Mouse (Mus musculus) forebrain, embryonic 12.5 days (tissue): Measurements from ENCODE around the gene Tmem176a. TPM values are rescaled to one million over a fixed set of nuclear protein-coding genes. Genes with fewer than 3 reads are reported as not detected.

Experiments
- ATAC-seq: fragments of 200-750 bp; cut with Nextera tagmentation; 2 replicates; pipeline ENCODE4 v1.8.0; 2017; ENCODE audit warnings: moderate TSS enrichment; ENCODE audit not compliant: low FRiP score
- H3K27ac ChIP-seq: fragments of 300-500 bp; sonication (generic); 2 replicates; pipeline ENCODE4 v1.5.1; 2016; ENCODE audit warnings: mild to moderate bottlenecking
- H3K27me3 ChIP-seq: fragments of 300-500 bp; sonication (generic); 2 replicates; pipeline ENCODE4 v1.6.1; 2016; ENCODE audit warnings: mild to moderate bottlenecking
- H3K36me3 ChIP-seq: fragments of 300-500 bp; sonication (generic); replicated peaks from 2 replicates; pipeline ENCODE4 v1.6.1; 2016; ENCODE audit warnings: mild to moderate bottlenecking
- H3K4me1 ChIP-seq: fragments of 300-500 bp; sonication (generic); 2 replicates; pipeline ENCODE4 v1.6.1; 2016
- H3K4me2 ChIP-seq: fragments of 300-500 bp; sonication (generic); 2 replicates; pipeline ENCODE4 v1.6.1; 2016; ENCODE audit warnings: mild to moderate bottlenecking, moderate library complexity
- H3K4me3 ChIP-seq: fragments of 300-500 bp; sonication (generic); replicated peaks from 2 replicates; pipeline ENCODE4 v1.5.1; 2016; ENCODE audit warnings: mild to moderate bottlenecking
- H3K9ac ChIP-seq: fragments of 300-500 bp; sonication (generic); 2 replicates; pipeline ENCODE4 v1.6.1; 2016; ENCODE audit warnings: mild to moderate bottlenecking
- H3K9me3 ChIP-seq: fragments of 300-500 bp; sonication (generic); 2 replicates; pipeline ENCODE4 v1.6.1; 2016
- WGBS: fragments of 180-500 bp; shearing (Covaris S2); methylation state at CpG from one replicate; pipeline ENCODE4 v1.1.7; 2016; 5-methylcytosine and 5-hydroxymethylcytosine counted together
- polyA plus RNA-seq: library from polyadenylated mRNA; unstranded; fragments of >200 nt; fragmentation: Nextera tagmentation; extraction: Ambion mirVana; gene quantifications from 2 replicates; pipeline ENCODE4 v1.2.1, GENCODE M21; 2016

The Tmem176a gene
- polyA plus RNA-seq, 1 experiment from 2014 or later, result 16.7 TPM

DNA sequence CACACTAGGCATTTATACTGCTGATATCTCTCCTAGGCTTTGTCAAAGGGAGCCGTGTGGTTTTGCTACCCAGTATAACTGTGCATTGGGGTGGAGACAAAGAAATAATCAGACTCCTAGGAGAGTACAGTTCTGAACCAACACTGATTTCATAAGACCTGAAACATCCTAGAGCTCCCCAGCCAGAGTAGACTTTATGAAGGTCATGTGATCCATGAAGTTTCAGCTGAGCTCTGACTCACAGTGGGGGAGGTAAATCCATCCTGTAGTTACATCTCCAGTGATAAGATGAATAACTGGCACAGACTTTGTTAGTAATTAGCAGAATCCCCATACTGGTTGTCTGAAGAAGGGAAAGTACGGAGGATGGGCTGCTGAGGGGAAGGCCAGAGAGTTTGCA is 29.1 kb downstream of the Tmem176a start:
- 80% methylated on average over 2 of the region's 2 CpGs for WGBS
- ATAC-seq, result no peak
- Histone ChIP-seq H3K36me3 (no peaks in the 10 kb centered on the region), H3K27me3 (peaks cover 72% of the 10 kb centered on the region), H3K4me3 (no peak overlapping the region), H3K9ac (no peak overlapping the region), H3K4me1 (peaks cover 16% of the 10 kb centered on the region), H3K27ac (no peak overlapping the region), H3K9me3 (no peaks in the 10 kb centered on the region), H3K4me2 (no peak overlapping the region)

DNA sequence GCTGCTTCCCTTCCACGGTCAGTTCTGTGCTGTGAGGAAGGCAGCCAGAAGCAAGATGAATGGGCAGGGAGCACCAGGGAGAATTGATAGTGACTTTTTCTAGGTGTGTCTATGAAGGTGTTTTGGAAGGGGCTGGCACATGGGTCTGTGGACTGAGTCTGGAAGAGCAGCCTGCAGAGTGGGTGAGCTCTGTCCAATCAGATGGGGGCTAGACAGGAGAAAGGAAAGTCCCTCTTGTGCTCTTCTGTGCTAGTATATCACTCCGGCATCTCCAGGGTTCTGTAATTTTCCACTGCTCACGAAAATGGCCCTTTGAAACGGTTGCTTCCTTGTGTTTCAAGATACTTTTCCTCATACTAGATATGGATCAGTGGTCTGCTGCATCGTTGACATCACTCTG is 31.9 kb downstream of the Tmem176a start, which contains the start of gene Aoc1:
Gene Aoc1 (plus strand): TSS at position 301 of the 400 bp plus-strand sequence.
- Histone ChIP-seq H3K27ac (no peak within 1 kb of the TSS), H3K4me2 (no peak within 1 kb of the TSS), H3K27me3 (peaks cover 57% of the 10 kb centered on the region), H3K36me3 (no peaks in the 10 kb centered on the region), H3K4me1 (peaks cover 2% of the 10 kb centered on the region; the same call in 1 of the 2 replicates), H3K9me3 (no peaks in the 10 kb centered on the region), H3K9ac (no peak within 1 kb of the TSS), H3K4me3 (no peak within 1 kb of the TSS)
- ATAC-seq, result no peak
- 89% methylated on average over 5 of the region's 5 CpGs for WGBS

DNA sequence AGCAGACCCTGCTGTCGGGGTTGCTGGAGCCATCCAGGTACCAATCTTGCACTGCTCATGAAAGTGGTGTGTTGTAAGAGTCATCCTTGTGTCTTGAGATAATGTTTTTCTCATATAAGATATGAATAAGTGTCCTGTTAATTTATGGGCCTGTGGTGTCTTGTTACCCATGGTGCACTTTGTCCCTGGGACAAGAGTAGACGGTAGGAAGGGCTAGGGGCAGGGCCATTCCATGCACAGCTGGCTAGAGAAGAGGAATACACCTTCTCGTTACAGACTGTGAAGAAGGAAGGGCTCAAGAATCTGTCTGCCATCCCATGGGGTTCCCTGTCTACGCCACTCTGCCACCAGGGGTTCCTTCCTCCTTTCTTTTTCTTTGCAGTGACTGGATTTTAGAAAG is 33.9 kb downstream of the Tmem176a start:
- H3K9ac ChIP-seq, result no peak overlapping the region
- peaks cover 38% of the 10 kb centered on the region for H3K27me3 ChIP-seq
- WGBS, result 77% methylated on average over 4 of the region's 4 CpGs
- no peak overlapping the region for H3K4me2 ChIP-seq
- H3K36me3 ChIP-seq, result no peaks in the 10 kb centered on the region
- H3K4me1 ChIP-seq, result no peaks in the 10 kb centered on the region; the same call in 1 of the 2 replicates
- no peak for ATAC-seq
- no peak overlapping the region for H3K27ac ChIP-seq
- no peak overlapping the region for H3K4me3 ChIP-seq
- no peaks in the 10 kb centered on the region for H3K9me3 ChIP-seq

DNA sequence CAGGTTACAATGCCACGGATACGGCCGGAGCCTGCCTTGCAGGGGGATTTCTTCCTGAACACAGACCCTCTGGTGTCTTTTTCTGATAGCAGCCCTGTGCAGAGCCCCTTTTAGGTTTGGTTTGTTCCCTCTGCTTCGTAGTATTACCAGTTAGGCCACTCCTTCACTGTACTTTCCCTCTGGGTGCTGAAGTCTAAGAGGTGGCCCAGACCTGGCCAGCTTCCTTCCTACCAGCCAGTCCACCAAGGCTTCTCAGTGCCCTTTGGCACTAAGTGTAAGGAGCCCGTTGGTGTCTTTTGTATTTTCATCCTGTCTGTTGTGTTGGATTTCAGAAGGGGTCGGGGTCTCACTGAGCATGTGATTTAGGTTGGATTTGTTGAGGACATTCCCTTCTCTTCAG is 34.8 kb downstream of the Tmem176a start:
- no peaks in the 10 kb centered on the region for H3K9me3 ChIP-seq
- H3K4me3 ChIP-seq, result no peak overlapping the region
- no peaks in the 10 kb centered on the region; the same call in 1 of the 2 replicates for H3K4me1 ChIP-seq
- H3K36me3 ChIP-seq, result no peaks in the 10 kb centered on the region
- H3K27me3 ChIP-seq, result peaks cover 28% of the 10 kb centered on the region
- ATAC-seq, result no peak
- no peak overlapping the region for H3K4me2 ChIP-seq
- H3K9ac ChIP-seq, result no peak overlapping the region
- no peak overlapping the region for H3K27ac ChIP-seq
- WGBS, result 88% methylated on average over 6 of the region's 6 CpGs

DNA sequence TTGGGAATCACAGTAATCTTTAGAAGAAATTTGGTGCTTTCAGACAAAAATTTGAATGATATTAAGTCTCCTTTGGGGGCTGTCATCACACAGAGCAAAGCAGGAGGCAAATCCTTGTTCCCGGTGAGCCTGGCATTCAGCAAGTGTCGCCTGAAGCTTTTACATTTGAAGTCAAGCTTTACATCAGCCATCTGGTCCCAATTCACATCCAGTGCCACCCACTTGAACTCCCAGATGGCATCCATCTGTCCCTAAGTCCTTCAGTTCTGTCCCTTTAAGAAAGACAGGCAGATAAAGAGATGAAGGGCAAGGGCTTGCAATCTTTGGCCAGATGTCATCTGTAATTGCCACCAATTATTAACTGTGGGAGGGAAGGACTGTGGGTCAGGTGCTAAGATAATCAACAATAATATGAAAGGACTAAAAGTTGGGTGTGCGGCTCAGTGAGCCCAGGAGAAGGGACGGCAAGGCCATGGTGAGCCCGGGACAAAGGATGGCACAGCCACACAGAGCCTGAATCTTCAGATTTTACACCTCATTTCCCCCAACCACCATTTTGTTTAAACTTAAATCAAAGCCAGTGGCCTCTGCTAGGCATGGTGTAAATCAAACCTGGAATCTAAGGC is 35.9 kb downstream of the Tmem176a start:
- Histone ChIP-seq H3K27ac (0 out of 2 replicates have a peak overlapping the region, but pooled peaks have one; percentile 13), H3K4me3 (no peak overlapping the region), H3K4me2 (no peak overlapping the region), H3K9ac (no peak overlapping the region), H3K36me3 (no peaks in the 10 kb centered on the region), H3K27me3 (peaks cover 19% of the 10 kb centered on the region), H3K9me3 (no peaks in the 10 kb centered on the region), H3K4me1 (no peaks in the 10 kb centered on the region; the same call in 1 of the 2 replicates)
- ATAC-seq, result no peak
- WGBS, result 61% methylated on average over 5 of the region's 5 CpGs

DNA sequence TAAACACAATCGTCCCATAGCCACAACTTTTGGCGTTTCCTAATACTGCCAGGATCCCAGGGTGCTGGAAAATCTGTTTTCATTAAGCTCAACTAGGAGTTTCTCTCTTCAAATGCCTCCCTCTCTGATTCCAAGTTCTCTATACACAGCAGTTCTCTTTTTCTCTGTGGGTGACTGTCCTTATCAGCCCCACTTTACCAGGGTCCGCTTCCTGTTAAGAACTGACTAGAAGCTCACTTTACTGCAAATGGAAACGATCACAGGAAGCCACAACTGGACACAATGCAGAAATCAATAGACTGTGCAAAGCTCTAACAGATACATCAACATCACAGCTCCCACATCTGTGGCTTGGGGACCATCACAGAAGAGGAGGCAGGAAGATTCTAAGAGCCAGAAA is 53.5 kb downstream of the Tmem176a start:
- no peaks in the 10 kb centered on the region for H3K27me3 ChIP-seq
- no peaks in the 10 kb centered on the region for H3K36me3 ChIP-seq
- no peak for ATAC-seq
- H3K9me3 ChIP-seq, result 0 out of 2 replicates have a peak, but pooled peaks cover 7% of the 10 kb centered on the region
- no peak overlapping the region for H3K9ac ChIP-seq
- H3K4me1 ChIP-seq, result no peaks in the 10 kb centered on the region
- WGBS, result 77% methylated on average over 4 of the region's 4 CpGs
- no peak overlapping the region for H3K27ac ChIP-seq
- H3K4me3 ChIP-seq, result no peak overlapping the region
- H3K4me2 ChIP-seq, result no peak overlapping the region

DNA sequence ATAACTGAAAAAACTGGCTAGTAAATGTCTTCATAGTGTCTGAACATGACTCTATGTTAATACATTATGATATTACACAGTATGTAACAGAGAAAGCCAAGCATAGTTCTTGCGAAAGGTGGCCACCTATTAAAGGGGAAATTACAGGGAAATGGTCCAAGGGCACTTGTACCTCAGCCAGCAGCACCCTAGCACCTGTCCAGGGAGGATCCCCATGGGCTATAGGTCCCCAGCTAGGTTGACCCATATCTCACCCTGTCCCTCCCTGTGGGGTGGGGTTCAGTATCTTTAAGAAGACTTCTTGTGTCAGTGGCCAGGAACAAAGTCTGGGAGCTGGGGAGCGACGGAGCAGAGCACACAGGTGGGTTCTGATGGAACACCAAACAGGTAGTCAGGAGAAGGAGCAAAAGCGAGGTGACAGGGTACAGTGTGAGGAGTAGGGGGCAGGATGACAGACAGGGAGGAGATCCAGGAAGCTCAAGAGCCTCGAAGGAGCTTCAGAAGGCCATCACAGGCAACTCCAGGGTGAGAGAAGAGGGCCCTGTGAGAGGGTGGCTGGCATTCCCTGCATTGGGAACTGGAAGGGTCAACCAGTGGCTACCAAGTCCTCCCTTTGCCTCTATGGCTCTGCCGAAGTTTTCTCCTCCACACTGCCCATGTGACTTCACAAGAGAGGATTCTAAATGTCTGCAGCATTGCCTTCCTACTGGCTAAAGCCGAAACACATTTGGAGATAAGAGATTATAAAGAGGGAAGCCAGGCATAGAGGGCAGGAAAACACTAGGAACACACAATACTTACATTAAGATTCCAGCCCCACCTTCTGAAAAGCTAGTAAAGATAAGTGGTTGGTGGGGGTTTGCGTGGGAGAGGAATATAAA is 54.5 kb downstream of the Tmem176a start:
- Histone ChIP-seq H3K36me3 (no peaks in the 10 kb centered on the region), H3K27me3 (no peaks in the 10 kb centered on the region), H3K4me1 (no peaks in the 10 kb centered on the region), H3K9ac (no peak overlapping the region), H3K9me3 (0 out of 2 replicates have a peak, but pooled peaks cover 7% of the 10 kb centered on the region), H3K4me2 (no peak overlapping the region), H3K27ac (no peak overlapping the region), H3K4me3 (no peak overlapping the region)
- no peak for ATAC-seq
- WGBS, result 89% methylated on average over 8 of the region's 8 CpGs

DNA sequence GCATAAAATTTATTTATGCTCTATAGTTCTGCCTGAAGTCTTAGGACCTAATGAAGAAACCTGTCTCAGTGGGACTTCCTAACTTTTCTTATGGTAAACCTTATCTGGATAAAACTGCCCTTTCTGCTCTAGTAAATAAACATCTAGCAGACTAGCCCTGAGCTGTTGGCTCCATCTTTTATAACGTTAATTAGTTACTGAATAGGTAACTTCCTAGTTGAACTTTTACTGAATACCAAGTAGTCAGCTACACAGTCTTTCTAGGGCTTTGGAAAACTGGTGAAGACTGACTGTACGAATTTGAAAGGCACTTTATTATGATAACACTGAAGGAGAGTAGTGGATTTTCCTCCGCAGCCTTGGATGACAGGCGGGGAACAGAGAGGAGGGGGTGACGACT is 55.2 kb downstream of the Tmem176a start:
- Histone ChIP-seq H3K9ac (no peak overlapping the region), H3K36me3 (no peaks in the 10 kb centered on the region), H3K9me3 (0 out of 2 replicates have a peak, but pooled peaks cover 7% of the 10 kb centered on the region), H3K27me3 (no peaks in the 10 kb centered on the region), H3K27ac (no peak overlapping the region), H3K4me1 (no peaks in the 10 kb centered on the region), H3K4me2 (no peak overlapping the region), H3K4me3 (no peak overlapping the region)
- 71% methylated on average over 5 of the region's 5 CpGs for WGBS
- no peak for ATAC-seq

Other genes with a start within 250 kb of the Tmem176a start
- gene Repin1, start 247.0 kb upstream of the Tmem176a start, polyA plus RNA-seq, result 46.7 and 50.0 TPM in 2 replicates
- not detected in 2 replicates for gene Gm44965, start 247.0 kb upstream of the Tmem176a start, polyA plus RNA-seq
- 13.4 and 14.9 TPM in 2 replicates for gene Zfp775, start 238.9 kb upstream of the Tmem176a start, polyA plus RNA-seq
- 1.2 and 1.6 TPM in 2 replicates for gene AI854703, start 214.2 kb upstream of the Tmem176a start, polyA plus RNA-seq
- 0.36 TPM in 2 replicates for gene Gimap8, start 193.7 kb upstream of the Tmem176a start, polyA plus RNA-seq
- 2.0 and 2.6 TPM in 2 replicates for gene Gimap9, start 164.8 kb upstream of the Tmem176a start, polyA plus RNA-seq
- 2.8 and 3.4 TPM in 2 replicates for gene Gimap4, start 156.4 kb upstream of the Tmem176a start, polyA plus RNA-seq
- 5.7 and 6.5 TPM in 2 replicates for gene Gimap6, start 132.7 kb upstream of the Tmem176a start, polyA plus RNA-seq
- gene Gm28053, start 122.3 kb upstream of the Tmem176a start, polyA plus RNA-seq, result not detected in 2 replicates
- gene Gimap7, start 122.3 kb upstream of the Tmem176a start, polyA plus RNA-seq, result not detected in 2 replicates
- 3.0 and 3.3 TPM in 2 replicates for gene Gimap1, start 101.9 kb upstream of the Tmem176a start, polyA plus RNA-seq
- gene Gimap5, start 94.7 kb upstream of the Tmem176a start, polyA plus RNA-seq, result 0.50 and 1.0 TPM in 2 replicates
- not detected in 2 replicates for gene Gimap3, start 70.1 kb upstream of the Tmem176a start, polyA plus RNA-seq
- gene Tmem176b, start 577 bp downstream of the Tmem176a start, polyA plus RNA-seq, result 67.1 and 77.8 TPM in 2 replicates
- gene Aoc1, start 32.0 kb downstream of the Tmem176a start, polyA plus RNA-seq, result not detected in 2 replicates
- not detected in 2 replicates for gene 1600015I10Rik, start 89.0 kb downstream of the Tmem176a start, polyA plus RNA-seq
- not detected in 2 replicates for gene Doxl2, start 134.0 kb downstream of the Tmem176a start, polyA plus RNA-seq
- not detected in 2 replicates for gene Svs1, start 145.9 kb downstream of the Tmem176a start, polyA plus RNA-seq
- gene Gpnmb, start 195.6 kb downstream of the Tmem176a start, polyA plus RNA-seq, result 0.19 and 0.82 TPM in 2 replicates
- 58.7 and 67.8 TPM in 2 replicates for gene Malsu1, start 232.9 kb downstream of the Tmem176a start, polyA plus RNA-seq